Mouse (Mus musculus) neural tube, embryonic 11.5 days (tissue): ENCODE measurements at regions not wholly inside any gene's neighbourhood (a gene's known extent, or its start where the extent isn't known, plus 50 kb on each side); places are given as distances from the start of the nearest gene placed in this dataset.

Source experiments
- ATAC-seq: fragments of 200-750 bp; cut with Nextera tagmentation; 2 replicates; pipeline ENCODE4 v1.8.0; 2017; ENCODE audit warnings: moderate number of reproducible peaks, mild to moderate bottlenecking, moderate TSS enrichment, moderate library complexity; ENCODE audit not compliant: insufficient read depth, low FRiP score, low TSS enrichment
- DNase-seq: peaks from one replicate; pipeline ENCODE4 v3.0.0-alpha.2; 2015; ENCODE audit warnings: low spot score
- H3K27ac ChIP-seq: fragments of 300-500 bp; sonication (generic); 2 replicates; pipeline ENCODE4 v1.5.1; 2014; ENCODE audit warnings: low read depth, mild to moderate bottlenecking, low read length
- H3K27me3 ChIP-seq: fragments of 300-500 bp; sonication (generic); 2 replicates; pipeline ENCODE4 v1.6.1; 2014; ENCODE audit warnings: mild to moderate bottlenecking, low read length, mixed read lengths; ENCODE audit not compliant: control insufficient read depth, insufficient read depth
- H3K36me3 ChIP-seq: fragments of 300-500 bp; sonication (generic); 2 replicates; pipeline ENCODE4 v1.6.1; 2014; ENCODE audit warnings: mild to moderate bottlenecking, low read length, moderate library complexity, mixed read lengths; ENCODE audit not compliant: control insufficient read depth, insufficient read depth
- H3K4me1 ChIP-seq: fragments of 300-500 bp; sonication (generic); 2 replicates; pipeline ENCODE4 v1.6.1; 2014; ENCODE audit warnings: low read length, mixed read lengths; ENCODE audit not compliant: control insufficient read depth, insufficient read depth
- H3K4me2 ChIP-seq: fragments of 300-500 bp; sonication (generic); 2 replicates; pipeline ENCODE4 v1.6.1; 2014; ENCODE audit warnings: low read depth, mild to moderate bottlenecking, moderate library complexity
- H3K4me3 ChIP-seq: fragments of 300-500 bp; sonication (generic); 2 replicates; pipeline ENCODE4 v1.5.1; 2014; ENCODE audit warnings: low read depth, low read length
- H3K9ac ChIP-seq: fragments of 300-500 bp; sonication (generic); 2 replicates; pipeline ENCODE4 v1.6.1; 2014; ENCODE audit warnings: mild to moderate bottlenecking, low read length
- H3K9me3 ChIP-seq: fragments of 300-500 bp; sonication (generic); 2 replicates; pipeline ENCODE4 v1.6.1; 2016; ENCODE audit warnings: low read length; ENCODE audit not compliant: control insufficient read depth
- WGBS: fragments of 180-500 bp; shearing (Covaris S2); extraction: QIAGEN DNeasy Blood & Tissue Kit; methylation state at CpG from one replicate; pipeline ENCODE4 v1.1.7; 2014; 5-methylcytosine and 5-hydroxymethylcytosine counted together

DNA sequence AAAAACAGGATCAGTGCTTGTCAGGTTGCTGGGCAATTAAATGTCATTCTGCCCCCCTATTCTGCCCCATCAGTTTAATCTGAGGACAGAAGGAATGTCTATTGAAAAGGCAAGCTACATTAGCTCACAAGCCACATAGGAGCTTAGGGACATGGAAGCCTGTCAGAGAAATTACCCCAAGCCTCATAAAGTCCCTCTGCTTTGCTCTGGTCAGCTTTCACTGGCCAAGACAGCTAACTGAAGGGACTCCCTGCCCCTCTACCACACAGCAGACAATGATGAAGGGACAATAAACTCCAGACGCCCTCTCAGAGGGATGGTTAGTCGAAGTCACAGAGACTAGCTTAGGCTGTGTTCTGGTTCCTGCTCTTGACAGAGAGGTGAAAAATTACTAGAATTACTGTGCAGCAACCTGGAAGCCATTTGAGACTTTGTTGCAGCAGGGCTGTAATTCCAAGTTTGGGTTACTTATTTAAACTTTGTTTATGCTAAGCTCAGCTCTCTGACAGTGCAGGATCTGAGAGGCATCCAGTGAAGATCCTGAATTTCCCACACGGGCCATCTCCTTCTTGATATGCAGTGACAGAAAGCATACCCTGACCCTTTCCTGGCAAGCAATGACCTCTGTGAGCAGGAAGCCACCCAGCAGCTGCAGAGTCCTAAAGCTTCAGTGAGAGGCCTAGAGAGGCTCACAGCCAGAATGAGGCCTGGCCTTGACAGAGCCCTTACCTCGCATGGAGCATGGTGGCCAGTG, 95.2 kb upstream of the Tmtc1 start:
- DNase-seq (no peak), ATAC-seq (no peak)
- H3K4me2 ChIP-seq = no peak overlapping the region
- no peak overlapping the region for H3K27ac ChIP-seq
- WGBS = 34% methylated on average over 4 of the region's 4 CpGs
- no peak overlapping the region for H3K4me3 ChIP-seq
- no peak overlapping the region for H3K9ac ChIP-seq
- no peaks in the 10 kb centered on the region for H3K27me3 ChIP-seq
- H3K9me3 ChIP-seq = no peaks in the 10 kb centered on the region
- H3K36me3 ChIP-seq = no peaks in the 10 kb centered on the region
- H3K4me1 ChIP-seq = peaks cover 3% of the 10 kb centered on the region; the same call in 1 of the 2 replicates

GRCm38 (mm10) chr6:148534364-148534763, 90.2 kb upstream of the Tmtc1 start:
- ATAC-seq (no peak), DNase-seq (no peak)
- WGBS = 85% methylated on average over 4 of the region's 4 CpGs
- H3K4me2 ChIP-seq = no peak overlapping the region
- no peak overlapping the region for H3K9ac ChIP-seq
- no peaks in the 10 kb centered on the region for H3K9me3 ChIP-seq
- H3K27me3 ChIP-seq = no peaks in the 10 kb centered on the region
- peaks cover 3% of the 10 kb centered on the region; the same call in 1 of the 2 replicates for H3K4me1 ChIP-seq
- no peak overlapping the region for H3K4me3 ChIP-seq
- H3K27ac ChIP-seq = no peak overlapping the region
- no peaks in the 10 kb centered on the region for H3K36me3 ChIP-seq

DNA sequence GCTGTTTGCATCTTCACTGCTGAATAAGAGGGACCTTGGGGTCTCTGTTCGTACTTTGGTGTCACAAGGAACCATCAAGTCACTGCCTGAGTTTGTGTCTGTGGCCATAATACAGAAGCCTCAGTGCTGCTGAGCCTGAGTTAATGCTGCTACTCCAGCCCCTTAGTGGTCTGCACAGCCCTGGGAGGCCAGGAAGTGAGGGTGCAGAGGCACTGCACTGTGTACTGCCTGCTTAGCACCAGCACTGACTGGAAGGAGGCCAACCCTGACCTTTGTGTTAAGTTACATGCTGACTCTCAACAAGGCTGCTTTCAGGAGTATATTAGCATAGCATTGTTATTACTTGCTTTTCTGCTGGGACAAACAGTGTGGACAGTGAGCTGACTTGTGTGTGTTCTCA, 86.9 kb upstream of the Tmtc1 start:
- no peaks in the 10 kb centered on the region for H3K36me3 ChIP-seq
- ATAC-seq (no peak), DNase-seq (no peak)
- H3K27ac ChIP-seq = no peak overlapping the region
- no peak overlapping the region for H3K4me2 ChIP-seq
- no peaks in the 10 kb centered on the region for H3K9me3 ChIP-seq
- no peak overlapping the region for H3K9ac ChIP-seq
- 90% methylated on average over 1 of the region's 1 CpGs for WGBS
- H3K4me1 ChIP-seq = no peaks in the 10 kb centered on the region
- no peaks in the 10 kb centered on the region for H3K27me3 ChIP-seq
- H3K4me3 ChIP-seq = no peak overlapping the region

DNA sequence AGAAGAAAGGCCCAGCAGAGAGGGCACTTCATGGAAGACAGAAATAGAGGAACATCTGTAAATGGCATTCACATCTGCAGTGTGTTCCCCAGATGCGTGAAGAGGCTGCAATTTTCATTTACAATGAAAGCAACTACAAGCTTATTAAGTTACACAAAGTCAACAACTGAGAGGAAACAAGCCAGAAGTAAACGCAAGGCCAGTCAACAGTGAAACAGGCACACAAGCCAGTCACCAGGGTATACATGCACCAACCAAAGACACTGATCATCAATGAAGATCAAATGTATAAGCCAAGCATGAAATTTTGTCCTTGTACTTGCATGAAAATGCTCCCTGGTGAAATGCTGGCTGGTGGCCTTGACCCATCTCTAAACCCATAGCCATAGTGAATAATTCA, 84.4 kb upstream of the Tmtc1 start:
- no peaks in the 10 kb centered on the region for H3K4me1 ChIP-seq
- H3K36me3 ChIP-seq = no peaks in the 10 kb centered on the region
- H3K4me3 ChIP-seq = no peak overlapping the region
- ATAC-seq (no peak), DNase-seq (no peak)
- no peak overlapping the region for H3K4me2 ChIP-seq
- 59% methylated on average over 2 of the region's 2 CpGs for WGBS
- no peaks in the 10 kb centered on the region for H3K27me3 ChIP-seq
- H3K27ac ChIP-seq = no peak overlapping the region
- no peak overlapping the region for H3K9ac ChIP-seq
- no peaks in the 10 kb centered on the region for H3K9me3 ChIP-seq

- H3K36me3 ChIP-seq = no peaks in the 10 kb centered on the region
- H3K27me3 ChIP-seq = no peaks in the 10 kb centered on the region
- no peak overlapping the region for H3K4me3 ChIP-seq
- DNase-seq = no peak
- no peak overlapping the region for H3K27ac ChIP-seq
- 71% methylated on average over 1 of the region's 1 CpGs for WGBS
- no peak overlapping the region for H3K4me2 ChIP-seq
- no peaks in the 10 kb centered on the region for H3K4me1 ChIP-seq
- H3K9me3 ChIP-seq = no peaks in the 10 kb centered on the region
- no peak overlapping the region for H3K9ac ChIP-seq
- ATAC-seq = no peak
These were observed 78.7 kb upstream of the Tmtc1 start for GRCm38 (mm10) chr6:148522893-148523292.

DNA sequence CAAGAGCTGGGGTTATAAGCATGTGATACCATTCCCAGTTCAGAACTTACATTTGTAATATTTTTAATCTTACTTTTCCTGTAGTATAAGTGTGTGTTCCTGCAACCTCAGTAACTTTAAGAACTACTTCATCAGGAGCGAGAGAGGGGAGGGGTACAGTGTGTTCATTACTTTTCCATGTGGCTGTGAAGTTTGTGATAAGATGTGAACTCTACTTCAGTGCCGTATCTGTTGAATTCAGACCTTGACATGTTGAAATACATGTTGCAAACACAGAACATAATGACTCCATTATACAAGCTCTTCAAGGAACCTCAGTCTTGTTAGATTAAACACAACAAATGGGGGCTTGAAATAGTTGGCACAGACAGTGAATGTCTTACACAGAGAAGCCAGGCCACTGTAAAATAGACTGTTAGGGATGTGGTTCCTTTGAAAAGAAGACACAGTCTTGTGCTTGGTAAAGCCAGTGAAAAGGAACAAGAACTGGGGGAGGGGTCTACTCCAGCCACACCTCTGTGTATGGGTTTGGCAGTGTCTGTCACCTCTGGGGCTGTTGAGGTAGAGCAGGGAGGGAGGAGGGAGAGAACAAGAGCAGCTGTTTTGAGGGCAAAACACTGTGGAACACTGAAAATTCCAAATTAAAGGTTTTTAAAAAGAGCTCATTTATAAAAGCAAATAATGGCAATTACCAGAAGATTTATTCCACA, 73.5 kb upstream of the Tmtc1 start:
- no peaks in the 10 kb centered on the region for H3K36me3 ChIP-seq
- H3K9ac ChIP-seq = no peak overlapping the region
- no peak for DNase-seq
- H3K4me3 ChIP-seq = no peak overlapping the region
- H3K9me3 ChIP-seq = no peaks in the 10 kb centered on the region
- H3K4me2 ChIP-seq = no peak overlapping the region
- ATAC-seq = no peak
- no peaks in the 10 kb centered on the region for H3K4me1 ChIP-seq
- WGBS = 87% methylated on average over 2 of the region's 2 CpGs
- no peaks in the 10 kb centered on the region for H3K27me3 ChIP-seq
- no peak overlapping the region for H3K27ac ChIP-seq

GRCm38 (mm10) chr6:148516654-148517053, 72.5 kb upstream of the Tmtc1 start:
- no peak overlapping the region for H3K27ac ChIP-seq
- H3K4me3 ChIP-seq = no peak overlapping the region
- no peak overlapping the region for H3K9ac ChIP-seq
- 71% methylated on average over 4 of the region's 4 CpGs for WGBS
- DNase-seq (no peak), ATAC-seq (no peak)
- H3K4me2 ChIP-seq = no peak overlapping the region
- H3K4me1 ChIP-seq = no peaks in the 10 kb centered on the region
- no peaks in the 10 kb centered on the region for H3K9me3 ChIP-seq
- no peaks in the 10 kb centered on the region for H3K27me3 ChIP-seq
- no peaks in the 10 kb centered on the region for H3K36me3 ChIP-seq

DNA sequence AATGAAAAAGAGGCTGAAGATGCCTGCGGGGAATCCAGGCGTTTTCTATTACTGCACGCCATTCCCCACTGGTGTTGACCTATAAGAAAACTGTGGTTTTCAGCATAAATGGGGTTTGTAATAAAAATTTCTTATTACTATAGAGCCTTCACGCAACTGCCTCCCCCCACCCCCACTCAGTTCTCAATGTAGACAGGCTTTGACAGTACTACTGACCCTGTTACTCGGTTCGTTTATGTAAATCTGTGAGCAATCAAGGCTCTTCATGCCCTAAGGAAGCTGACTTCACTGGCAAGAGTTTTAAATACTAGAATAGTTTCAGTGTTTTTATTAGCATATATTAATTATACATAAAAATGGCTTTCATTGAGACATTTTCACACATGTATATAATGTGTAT, 70.9 kb upstream of the Tmtc1 start:
- H3K27ac ChIP-seq = no peak overlapping the region
- no peaks in the 10 kb centered on the region for H3K4me1 ChIP-seq
- 95% methylated on average over 6 of the region's 6 CpGs for WGBS
- no peak overlapping the region for H3K4me3 ChIP-seq
- no peaks in the 10 kb centered on the region for H3K9me3 ChIP-seq
- no peak overlapping the region for H3K4me2 ChIP-seq
- H3K27me3 ChIP-seq = no peaks in the 10 kb centered on the region
- H3K36me3 ChIP-seq = no peaks in the 10 kb centered on the region
- H3K9ac ChIP-seq = no peak overlapping the region
- DNase-seq (no peak), ATAC-seq (no peak)

DNA sequence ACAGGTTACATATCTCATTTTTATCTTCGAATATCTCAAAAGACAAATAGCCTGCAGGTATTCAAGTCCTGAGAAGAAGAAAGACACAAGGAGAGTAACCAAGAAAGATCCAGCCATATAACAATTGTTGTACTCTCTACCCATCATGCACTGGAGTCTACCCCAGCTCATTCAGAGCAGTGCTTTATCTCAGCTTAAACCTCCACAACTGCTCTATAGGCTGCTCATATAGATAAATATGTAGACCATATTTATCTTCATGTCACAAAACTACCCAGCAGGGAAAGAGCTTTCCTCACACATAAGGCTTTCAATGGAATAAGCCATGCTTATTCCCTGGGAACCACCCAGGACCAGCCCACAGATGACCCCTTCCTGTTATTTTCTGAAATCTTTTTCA, 70.5 kb upstream of the Tmtc1 start:
- no peak for DNase-seq
- ATAC-seq = no peak
- no peak overlapping the region for H3K27ac ChIP-seq
- WGBS = 88% methylated on average over 1 of the region's 1 CpGs
- no peak overlapping the region for H3K9ac ChIP-seq
- no peaks in the 10 kb centered on the region for H3K9me3 ChIP-seq
- H3K36me3 ChIP-seq = no peaks in the 10 kb centered on the region
- no peak overlapping the region for H3K4me2 ChIP-seq
- no peaks in the 10 kb centered on the region for H3K4me1 ChIP-seq
- H3K4me3 ChIP-seq = no peak overlapping the region
- no peaks in the 10 kb centered on the region for H3K27me3 ChIP-seq
